Mouse (Mus musculus) lung, embryonic 15.5 days (tissue): ENCODE results near the gene Dchs1. TPM values are rescaled to one million over a fixed set of nuclear protein-coding genes. Genes with fewer than 3 reads are reported as not detected.

Experiments
- ATAC-seq: fragments of 200-750 bp; cut with Nextera tagmentation; 2 replicates; pipeline ENCODE4 v1.8.0; 2017; ENCODE audit warnings: moderate number of reproducible peaks, borderline replicate concordance; ENCODE audit not compliant: low FRiP score, low TSS enrichment; ENCODE audit errors: extremely low read depth
- H3K27ac ChIP-seq: fragments of 300-500 bp; sonication (generic); 2 replicates; pipeline ENCODE4 v1.5.1; 2015; ENCODE audit warnings: moderate library complexity, mild to moderate bottlenecking, inconsistent platforms
- H3K27me3 ChIP-seq: fragments of 300-500 bp; sonication (generic); 2 replicates; pipeline ENCODE4 v1.6.1; 2015; ENCODE audit warnings: inconsistent platforms
- H3K36me3 ChIP-seq: fragments of 300-500 bp; sonication (generic); 2 replicates; pipeline ENCODE4 v1.6.1; 2015; ENCODE audit warnings: inconsistent platforms
- H3K4me1 ChIP-seq: fragments of 300-500 bp; sonication (generic); 2 replicates; pipeline ENCODE4 v1.6.1; 2015; ENCODE audit warnings: inconsistent platforms
- H3K4me2 ChIP-seq: fragments of 300-500 bp; sonication (generic); 2 replicates; pipeline ENCODE4 v1.6.1; 2015; ENCODE audit warnings: inconsistent platforms, mild to moderate bottlenecking, moderate library complexity
- H3K4me3 ChIP-seq: fragments of 300-500 bp; sonication (generic); 2 replicates; pipeline ENCODE4 v1.5.1; 2015; ENCODE audit warnings: mild to moderate bottlenecking, inconsistent platforms
- H3K9ac ChIP-seq: fragments of 300-500 bp; sonication (generic); 2 replicates; pipeline ENCODE4 v1.6.1; 2015; ENCODE audit warnings: inconsistent platforms
- H3K9me3 ChIP-seq: fragments of 300-500 bp; sonication (generic); 2 replicates; pipeline ENCODE4 v1.6.1; 2016; ENCODE audit warnings: inconsistent platforms
- WGBS: fragments of 180-500 bp; shearing (Covaris S2); methylation state at CpG from one replicate; pipeline ENCODE4 v1.1.7; 2015; 5-methylcytosine and 5-hydroxymethylcytosine counted together
- polyA plus RNA-seq: library from polyadenylated mRNA; unstranded; fragments of >200 nt; fragmentation: Nextera tagmentation; extraction: Ambion mirVana; gene quantifications from 2 replicates; pipeline ENCODE4 v1.2.1, GENCODE M21; 2015

Gene Dchs1
- polyA plus RNA-seq, 1 experiment from 2014 or later: 9.3 TPM

- peaks cover 56% of the 10 kb centered on the region for H3K4me1 ChIP-seq
- peak overlapping the region; percentile 19; the same call in 1 of the 2 replicates for H3K4me3 ChIP-seq
- peak overlapping the region; percentile 93 for H3K27ac ChIP-seq
- peak overlapping the region; percentile 23; the same call in 1 of the 2 replicates for H3K9ac ChIP-seq
- peaks cover 8% of the 10 kb centered on the region; the same call in 1 of the 2 replicates for H3K36me3 ChIP-seq
- no peaks in the 10 kb centered on the region for H3K9me3 ChIP-seq
- WGBS: 23% methylated on average over 4 of the region's 4 CpGs
- peak; percentile 91 for ATAC-seq
- peak overlapping the region; percentile 51 for H3K4me2 ChIP-seq
- no peaks in the 10 kb centered on the region for H3K27me3 ChIP-seq
Observed at GRCm38 (mm10) chr7:105778553-105779265, 8.7 kb downstream of the Dchs1 start.

GRCm38 (mm10) chr7:105777797-105778552, 9.5 kb downstream of the Dchs1 start:
- Histone ChIP-seq H3K27me3 (no peaks in the 10 kb centered on the region), H3K36me3 (peaks cover 8% of the 10 kb centered on the region; the same call in 1 of the 2 replicates), H3K4me3 (peak overlapping the region; percentile 19), H3K27ac (peak overlapping the region; percentile 93), H3K4me1 (peaks cover 60% of the 10 kb centered on the region), H3K4me2 (peak overlapping the region; percentile 51), H3K9ac (peak overlapping the region; percentile 23; the same call in 1 of the 2 replicates), H3K9me3 (no peaks in the 10 kb centered on the region)
- 27% methylated on average over 13 of the region's 13 CpGs for WGBS
- ATAC-seq: peak; percentile 87

GRCm38 (mm10) chr7:105777316-105777715, 10.1 kb downstream of the Dchs1 start:
- WGBS: 85% methylated on average over 1 of the region's 1 CpGs
- peak overlapping the region; percentile 93 for H3K27ac ChIP-seq
- no peak overlapping the region for H3K4me3 ChIP-seq
- peaks cover 55% of the 10 kb centered on the region for H3K4me1 ChIP-seq
- peaks cover 14% of the 10 kb centered on the region for H3K36me3 ChIP-seq
- H3K27me3 ChIP-seq: no peaks in the 10 kb centered on the region
- no peak for ATAC-seq
- no peaks in the 10 kb centered on the region for H3K9me3 ChIP-seq
- peak overlapping the region; percentile 10; the same call in 1 of the 2 replicates for H3K9ac ChIP-seq
- peak overlapping the region; percentile 51; the same call in 1 of the 2 replicates for H3K4me2 ChIP-seq

GRCm38 (mm10) chr7:105776026-105776425, 11.4 kb downstream of the Dchs1 start:
- H3K36me3 ChIP-seq: peaks cover 24% of the 10 kb centered on the region
- no peaks in the 10 kb centered on the region for H3K27me3 ChIP-seq
- no peaks in the 10 kb centered on the region for H3K9me3 ChIP-seq
- no peak overlapping the region for H3K27ac ChIP-seq
- no peak for ATAC-seq
- H3K4me3 ChIP-seq: no peak overlapping the region
- peaks cover 55% of the 10 kb centered on the region for H3K4me1 ChIP-seq
- no peak overlapping the region for H3K9ac ChIP-seq
- whole genome bisulfite sequencing: 81% methylated on average over 2 of the region's 2 CpGs
- no peak overlapping the region for H3K4me2 ChIP-seq

GRCm38 (mm10) chr7:105774661-105775060, 12.8 kb downstream of the Dchs1 start:
- no peak overlapping the region for H3K9ac ChIP-seq
- no peak overlapping the region for H3K4me3 ChIP-seq
- no peaks in the 10 kb centered on the region for H3K9me3 ChIP-seq
- no peak for ATAC-seq
- 52% methylated on average over 8 of the region's 8 CpGs for WGBS
- no peak overlapping the region for H3K4me2 ChIP-seq
- H3K27me3 ChIP-seq: no peaks in the 10 kb centered on the region
- H3K36me3 ChIP-seq: peaks cover 37% of the 10 kb centered on the region
- H3K27ac ChIP-seq: peak overlapping the region; percentile 7; the same call in 1 of the 2 replicates
- peaks cover 55% of the 10 kb centered on the region for H3K4me1 ChIP-seq

- H3K4me3 ChIP-seq: no peak overlapping the region
- H3K9ac ChIP-seq: no peak overlapping the region
- ATAC-seq: no peak
- no peaks in the 10 kb centered on the region for H3K9me3 ChIP-seq
- peak overlapping the region; percentile 57; the same call in 1 of the 2 replicates for H3K27ac ChIP-seq
- peaks cover 39% of the 10 kb centered on the region for H3K36me3 ChIP-seq
- WGBS: 71% methylated on average over 5 of the region's 5 CpGs
- no peak overlapping the region for H3K4me2 ChIP-seq
- H3K27me3 ChIP-seq: no peaks in the 10 kb centered on the region
- peaks cover 50% of the 10 kb centered on the region for H3K4me1 ChIP-seq
Observed at GRCm38 (mm10) chr7:105773041-105773440, 14.4 kb downstream of the Dchs1 start.

GRCm38 (mm10) chr7:105772331-105772730, 15.1 kb downstream of the Dchs1 start:
- 94% methylated on average over 15 of the region's 15 CpGs for WGBS
- no peak overlapping the region for H3K27ac ChIP-seq
- H3K4me3 ChIP-seq: no peak overlapping the region
- peaks cover 49% of the 10 kb centered on the region for H3K4me1 ChIP-seq
- no peaks in the 10 kb centered on the region for H3K9me3 ChIP-seq
- H3K36me3 ChIP-seq: peaks cover 39% of the 10 kb centered on the region
- no peaks in the 10 kb centered on the region for H3K27me3 ChIP-seq
- no peak for ATAC-seq
- no peak overlapping the region for H3K4me2 ChIP-seq
- H3K9ac ChIP-seq: no peak overlapping the region

GRCm38 (mm10) chr7:105769959-105770358, 17.5 kb downstream of the Dchs1 start:
- Histone ChIP-seq H3K36me3 (peaks cover 45% of the 10 kb centered on the region), H3K27me3 (no peaks in the 10 kb centered on the region), H3K27ac (no peak overlapping the region), H3K4me1 (peaks cover 40% of the 10 kb centered on the region), H3K4me2 (no peak overlapping the region), H3K9me3 (no peaks in the 10 kb centered on the region), H3K4me3 (no peak overlapping the region), H3K9ac (no peak overlapping the region)
- no peak for ATAC-seq
- WGBS: 78% methylated on average over 3 of the region's 3 CpGs

- peak overlapping the region; percentile 57 for H3K27ac ChIP-seq
- 12% methylated on average over 6 of the region's 6 CpGs for WGBS
- no peaks in the 10 kb centered on the region for H3K27me3 ChIP-seq
- no peak overlapping the region for H3K9ac ChIP-seq
- peaks cover 65% of the 10 kb centered on the region for H3K36me3 ChIP-seq
- H3K4me3 ChIP-seq: no peak overlapping the region
- H3K9me3 ChIP-seq: no peaks in the 10 kb centered on the region
- H3K4me2 ChIP-seq: no peak overlapping the region
- peak; percentile 65; the same call in 1 of the 2 replicates for ATAC-seq
- H3K4me1 ChIP-seq: peaks cover 18% of the 10 kb centered on the region
Observed at GRCm38 (mm10) chr7:105767729-105768165, 19.7 kb downstream of the Dchs1 start.

GRCm38 (mm10) chr7:105764331-105764730, 23.1 kb downstream of the Dchs1 start:
- WGBS: 92% methylated on average over 11 of the region's 11 CpGs
- Histone ChIP-seq H3K27ac (no peak overlapping the region), H3K9ac (no peak overlapping the region), H3K4me1 (peaks cover 18% of the 10 kb centered on the region; the same call in 1 of the 2 replicates), H3K4me3 (no peak overlapping the region), H3K9me3 (no peaks in the 10 kb centered on the region), H3K4me2 (no peak overlapping the region), H3K36me3 (peaks cover 51% of the 10 kb centered on the region), H3K27me3 (no peaks in the 10 kb centered on the region)
- ATAC-seq: no peak

GRCm38 (mm10) chr7:105762517-105763270, 24.8 kb downstream of the Dchs1 start:
- Histone ChIP-seq H3K9me3 (no peaks in the 10 kb centered on the region), H3K36me3 (peaks cover 67% of the 10 kb centered on the region), H3K9ac (no peak overlapping the region), H3K4me3 (no peak overlapping the region), H3K4me1 (peaks cover 5% of the 10 kb centered on the region; the same call in 1 of the 2 replicates), H3K27me3 (no peaks in the 10 kb centered on the region), H3K27ac (no peak overlapping the region), H3K4me2 (peak overlapping the region; percentile 47)
- ATAC-seq: no peak
- 52% methylated on average over 55 of the region's 55 CpGs for WGBS
